Mouse (Mus musculus) lung, adult 2 months (tissue): ENCODE measurements around the gene St8sia6.

Experiments
- CTCF ChIP-seq: fragments of 200-500 bp; IDR thresholded peaks from 2 replicates; pipeline ENCODE4 v1.5.1; 2011; ENCODE audit warnings: mild to moderate bottlenecking, low read length, control low read depth; ENCODE audit not compliant: insufficient read depth
- POLR2A ChIP-seq: fragments of 200-500 bp; IDR thresholded peaks from 2 replicates; pipeline ENCODE4 v1.6.1; 2011; ENCODE audit warnings: low read depth, mild to moderate bottlenecking, control low read depth, low read length, borderline replicate concordance; ENCODE audit errors: extremely low read depth

DNA sequence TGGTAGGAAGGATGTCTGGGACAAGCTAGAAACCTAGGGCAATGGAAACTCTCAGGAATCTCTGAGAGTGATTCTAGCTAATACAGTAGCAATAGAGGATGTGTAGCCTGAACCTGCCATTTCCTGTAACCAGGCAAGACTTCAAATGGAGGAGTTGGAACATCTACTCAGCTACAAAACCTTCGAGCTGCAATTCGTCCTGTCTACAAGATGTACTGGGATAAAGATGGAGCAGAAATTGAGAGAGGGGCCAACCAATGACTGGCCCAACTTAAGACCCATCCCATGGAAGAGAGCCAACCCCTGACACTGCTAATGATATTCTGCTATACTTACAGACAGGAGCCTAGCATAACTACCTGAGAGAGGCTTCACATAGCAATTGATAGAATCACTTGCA is 6.8 kb upstream of the St8sia6 start:
- TF ChIP-seq POLR2A: no peak
- TF ChIP-seq CTCF: no peak
